Mouse (Mus musculus): ENCODE data around the gene Gpr4.

DNA sequence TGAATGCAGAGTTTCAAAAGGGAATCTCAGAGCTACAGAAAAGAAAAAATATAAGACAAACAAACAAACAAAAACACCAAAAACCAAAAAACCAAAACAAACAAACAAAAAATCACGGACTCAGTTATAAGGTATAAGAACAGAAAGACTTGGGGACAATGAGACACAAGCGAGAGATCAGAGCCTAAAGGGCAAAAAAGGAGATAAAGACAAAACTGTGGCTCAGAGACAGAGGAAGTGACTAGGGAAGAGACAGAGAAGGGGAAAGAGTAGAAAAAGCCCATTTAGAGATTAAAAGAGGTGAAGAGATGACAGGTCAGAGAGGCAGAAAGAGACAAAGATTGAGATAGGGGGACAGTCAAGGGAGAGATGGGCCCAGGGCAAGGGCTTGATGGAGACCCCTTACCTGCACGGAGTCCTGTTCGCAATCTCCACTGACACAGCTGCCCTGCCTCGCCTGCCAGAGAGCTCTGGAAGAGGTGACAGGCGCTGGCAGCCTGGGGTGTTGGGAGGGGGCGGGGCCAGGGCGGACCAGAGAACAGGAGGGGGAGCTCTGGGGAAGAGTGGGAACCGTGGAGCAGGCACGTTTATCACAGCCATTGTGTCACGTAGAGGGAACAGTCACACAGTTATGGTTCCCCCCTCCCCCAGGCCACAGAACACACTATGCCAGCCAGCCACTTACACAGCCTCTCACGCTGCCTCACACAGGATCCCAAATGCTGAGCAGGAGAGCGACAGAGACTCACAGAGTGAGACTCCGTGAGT, 46.5 kb upstream of the Gpr4 start, which contains the start of gene Gipr:
- TF ChIP-seq CTCF (IDR thresholded peaks at IDR 0.05; ENCODE audit: insufficient read depth, low read depth, low read length) = no peak
- TF ChIP-seq POLR2A (IDR thresholded peaks at IDR 0.05; ENCODE audit: insufficient read depth, low read depth, low read length) = no peak
